Mouse (Mus musculus): ENCODE results near the gene Arid3b.

GRCm38 (mm10) chr9:57782656-57783055 is 53.9 kb downstream of the Arid3b start:
- TF ChIP-seq CTCF (IDR thresholded peaks at IDR 0.05; ENCODE audit: borderline replicate concordance, control insufficient read depth, extremely low read depth, insufficient read depth, low read length, poor library complexity) (no peak), POLR2A (IDR thresholded peaks at IDR 0.05; ENCODE audit: control insufficient read depth, extremely low read depth, insufficient read depth, low read length, poor library complexity) (no peak)
